In the genomic region with DNA sequence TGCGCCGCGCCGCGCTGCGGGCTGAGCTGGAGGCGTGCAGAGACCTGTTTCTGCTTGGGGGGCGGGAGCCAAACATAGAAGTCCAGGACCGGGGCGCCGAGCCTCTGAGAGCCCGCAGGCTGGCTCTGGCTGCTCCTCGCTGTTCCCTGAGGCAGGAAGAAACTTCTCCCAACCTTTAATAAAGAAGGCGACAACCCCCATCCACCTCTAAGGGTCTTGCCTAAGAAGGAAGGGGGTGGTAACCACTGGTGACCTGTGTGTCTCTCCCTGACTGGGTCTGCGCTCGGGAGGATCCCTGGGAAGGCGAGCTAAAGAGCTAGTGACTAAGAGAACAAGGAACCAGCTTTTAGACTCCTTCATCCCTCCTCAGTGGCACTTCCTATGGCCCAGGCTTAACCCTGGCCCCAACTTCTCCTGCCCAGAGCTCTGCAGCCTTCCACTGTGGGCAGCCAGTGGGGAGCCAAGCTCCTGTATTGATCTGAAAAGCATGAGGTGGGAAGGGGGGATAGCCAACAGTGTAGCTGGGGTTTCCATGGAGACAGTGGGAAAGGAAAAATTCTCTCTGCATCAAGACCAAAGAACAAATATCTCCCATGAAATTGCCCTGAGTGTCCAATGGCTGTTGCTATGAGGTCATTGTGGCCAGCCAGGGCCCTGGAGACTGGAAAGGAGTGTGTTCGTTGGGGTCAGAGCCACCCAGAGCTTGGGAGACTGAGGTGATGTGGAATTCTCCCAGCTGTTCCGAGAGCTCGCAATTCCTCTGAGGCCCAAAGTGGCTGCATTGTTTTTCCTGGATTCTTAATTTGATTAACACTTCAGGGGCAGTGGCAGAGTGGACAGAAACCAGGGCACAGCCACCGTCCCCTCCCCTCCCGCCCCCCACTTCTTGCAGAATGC, we compare ENCODE assay signal across 8 mouse cellular contexts. TPM values are rescaled to one million over a fixed set of nuclear protein-coding genes. Genes with fewer than 3 reads are reported as not detected.
A peak's percentile ranks its signal among the peaks of the same experiment; 100 is the strongest.
DNase-seq lines count a peak whose midpoint lies in the region; ATAC-seq lines count a peak whose summit lies in the region.

No protein-coding gene starts in this region.

- no peak overlapping the region for H3K27ac ChIP-seq in heart, embryonic 12.5 days (ENCODE audit: poor library complexity, severe bottlenecking)
- peak overlapping the region; percentile 31; the same call in 1 of the 2 replicates for H3K27ac ChIP-seq in hindbrain, embryonic 13.5 days

- H3K27me3 ChIP-seq in heart, embryonic 12.5 days (replicated peaks) = peaks cover 87% of the 10 kb centered on the region
- H3K27me3 ChIP-seq in hindbrain, embryonic 13.5 days = peaks cover 93% of the 10 kb centered on the region

- H3K4me1 ChIP-seq in heart, embryonic 12.5 days (replicated peaks) = peaks cover 44% of the 10 kb centered on the region
- H3K4me1 ChIP-seq in hindbrain, embryonic 13.5 days (replicated peaks) = peaks cover 48% of the 10 kb centered on the region

- no peak for ATAC-seq in heart, embryonic 12.5 days (ENCODE audit: insufficient number of reproducible peaks, low FRiP score)
- ATAC-seq in hindbrain, embryonic 13.5 days (ENCODE audit: low FRiP score) = no peak
- ATAC-seq in CD4-positive, CD25-positive, alpha-beta regulatory T cell, adult 4 months = no peak
- ATAC-seq in monocyte, adult 5-6 weeks (replicated peaks; ENCODE audit: insufficient number of reproducible peaks, low FRiP score, low TSS enrichment, poor library complexity, severe bottlenecking) = no peak

- H3K36me3 ChIP-seq in heart, embryonic 12.5 days = no peaks in the 10 kb centered on the region
- H3K36me3 ChIP-seq in hindbrain, embryonic 13.5 days = no peaks in the 10 kb centered on the region

- H3K9me3 ChIP-seq in heart, embryonic 12.5 days (replicated peaks) = no peaks in the 10 kb centered on the region
- H3K9me3 ChIP-seq in hindbrain, embryonic 13.5 days = no peaks in the 10 kb centered on the region

- no peak for DNase-seq in heart, postnatal 36 days
- DNase-seq in R1 (ENCODE audit: low read depth, low spot score) = peak; percentile 53
- peak; percentile 49 for DNase-seq in lung, postnatal 36 days
- no peak for DNase-seq in kidney, postnatal 36 days

- intact Hi-C loops in heart, postnatal 36 days (cut with DNase I) = no loop called here

- H3K4me2 ChIP-seq in heart, embryonic 12.5 days = peak overlapping the region; percentile 89
- H3K4me2 ChIP-seq in hindbrain, embryonic 13.5 days = peak overlapping the region; percentile 93

- WGBS in heart, embryonic 12.5 days = 3% methylated on average over 22 of the region's 22 CpGs
- WGBS in hindbrain, embryonic 13.5 days = under 1% methylated on average over 22 of the region's 22 CpGs

- H3K9ac ChIP-seq in heart, embryonic 12.5 days = peak overlapping the region; percentile 68
- H3K9ac ChIP-seq in hindbrain, embryonic 13.5 days = peak overlapping the region; percentile 74

- peak overlapping the region; percentile 64 for H3K4me3 ChIP-seq in heart, embryonic 12.5 days
- peak overlapping the region; percentile 56 for H3K4me3 ChIP-seq in hindbrain, embryonic 13.5 days

RNA-seq across cellular contexts. Expression of a gene that starts 1.1 kb away (rescaled TPM):
- 2.7 and 3.1 TPM in 2 replicates for polyA plus RNA-seq in heart, embryonic 12.5 days (2016; fragmentation: Nextera tagmentation; extraction: Ambion mirVana)
- under 1 TPM; 0.17 to 0.19 TPM for total RNA-seq in heart, postnatal 36 days (2021)
- 1.2 and 1.5 TPM in 2 replicates for polyA plus RNA-seq in hindbrain, embryonic 13.5 days (2015; fragmentation: Nextera tagmentation; extraction: Ambion mirVana)
- polyA plus RNA-seq in CD4-positive, CD25-positive, alpha-beta regulatory T cell, adult 4 months (2017; shearing (Covaris generic)) = under 1 TPM in 1 of 2 experiments, not detected in 1; 0.32 TPM
- not detected in 3 replicates for total RNA-seq in monocyte, adult 5-6 weeks (2017)

Comparison
In these comparisons a context has a peak if more than half of its experiments do, and no peak if none do; other contexts are left out.
1. DNase-seq: peak in R1 (single experiment) and lung, postnatal 36 days (single experiment); none in heart, postnatal 36 days (0 of 2) and kidney, postnatal 36 days (0 of 2).